Mouse (Mus musculus) yolk sac, embryonic 10.5 days (tissue): ENCODE data around the gene Med16.

Source experiments
- DNase-seq: peaks from one replicate; pipeline ENCODE4 v3.0.0-alpha.2; 2017; ENCODE audit warnings: low spot score

Med16 gene

GRCm38 (mm10) chr10:79908167-79909091 lies at the start of gene Med16:
Gene Med16, minus strand, starts transcription at chr10:79908923.
- peak; percentile 100 for DNase-seq

GRCm38 (mm10) chr10:79958140-79958816 lies 49.6 kb upstream of the Med16 start:
- DNase-seq: peak; percentile 90

- peak; percentile 79 for DNase-seq
Observed at GRCm38 (mm10) chr10:79956643-79957154, 48.0 kb upstream of the Med16 start.

GRCm38 (mm10) chr10:79955691-79956090 lies 47.0 kb upstream of the Med16 start:
- DNase-seq: no peak

- DNase-seq: no peak
Observed at GRCm38 (mm10) chr10:79953946-79954345, 45.2 kb upstream of the Med16 start.

- DNase-seq: no peak
Observed at GRCm38 (mm10) chr10:79950661-79951060, 41.9 kb upstream of the Med16 start.

- peak; percentile 79 for DNase-seq
Observed at GRCm38 (mm10) chr10:79949873-79950272, 41.1 kb upstream of the Med16 start.

- DNase-seq: no peak
Observed at GRCm38 (mm10) chr10:79947502-79947901, 38.8 kb upstream of the Med16 start.

- DNase-seq: peak; percentile 84
Observed at GRCm38 (mm10) chr10:79946752-79947322, 38.1 kb upstream of the Med16 start.

- DNase-seq: peak; percentile 50
Observed at GRCm38 (mm10) chr10:79945507-79946234, 36.9 kb upstream of the Med16 start.

- no peak for DNase-seq
Observed at GRCm38 (mm10) chr10:79943471-79943901, 34.8 kb upstream of the Med16 start.

- no peak for DNase-seq
Observed at GRCm38 (mm10) chr10:79942988-79943387, 34.3 kb upstream of the Med16 start.

GRCm38 (mm10) chr10:79940749-79941148 lies 32.0 kb upstream of the Med16 start:
- no peak for DNase-seq

GRCm38 (mm10) chr10:79937775-79938526 lies 29.2 kb upstream of the Med16 start:
- DNase-seq: no peak

- no peak for DNase-seq
Observed at GRCm38 (mm10) chr10:79936911-79937441, 28.3 kb upstream of the Med16 start.

- no peak for DNase-seq
Observed at GRCm38 (mm10) chr10:79936284-79936910, 27.7 kb upstream of the Med16 start.

GRCm38 (mm10) chr10:79934794-79935569 lies 26.3 kb upstream of the Med16 start:
- DNase-seq: no peak

- DNase-seq: no peak
Observed at GRCm38 (mm10) chr10:79934272-79934721, 25.6 kb upstream of the Med16 start.

- no peak for DNase-seq
Observed at GRCm38 (mm10) chr10:79933861-79934260, 25.1 kb upstream of the Med16 start.
